Mouse (Mus musculus): Measurements from ENCODE around the gene Wipi2. TPM values are rescaled to one million over a fixed set of nuclear protein-coding genes. Genes with fewer than 3 reads are reported as not detected.

Wipi2 gene
- polyA plus RNA-seq, 1 experiment from 2014 or later = 61.2 TPM

DNA sequence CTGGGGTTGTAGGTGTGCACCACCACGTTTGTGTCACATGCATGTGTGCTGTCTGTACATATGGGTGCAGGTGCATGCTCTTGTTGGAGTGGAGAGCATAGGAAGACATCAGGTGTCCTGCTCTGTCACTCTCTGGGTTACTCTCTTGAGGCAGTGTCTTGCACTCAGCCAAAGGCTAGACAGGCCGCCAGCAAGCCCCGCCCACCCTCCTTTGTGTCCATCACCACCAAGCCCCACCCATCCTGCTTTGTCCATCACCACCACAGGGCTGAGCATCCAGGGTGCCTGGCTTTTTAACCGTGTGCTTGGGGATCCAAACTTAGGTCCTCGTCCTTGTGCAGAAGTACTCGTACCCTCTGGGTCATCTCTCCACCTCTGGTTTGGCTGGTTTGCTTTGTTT lies 68.8 kb downstream of the Wipi2 start:
- no peak overlapping the region for H3K27ac ChIP-seq (replicated peaks; ENCODE audit: low read depth, low read length)
- no peaks in the 10 kb centered on the region for H3K4me1 ChIP-seq (ENCODE audit: control insufficient read depth, insufficient read depth, low read length)
- no peak overlapping the region for H3K4me2 ChIP-seq (ENCODE audit: low read depth, low read length)
- no peak overlapping the region for H3K4me3 ChIP-seq (ENCODE audit: low read depth, low read length)
- H3K9me3 ChIP-seq (replicated peaks; ENCODE audit: control insufficient read depth, low read length) = no peaks in the 10 kb centered on the region
- H3K9ac ChIP-seq (replicated peaks; ENCODE audit: low read length) = no peak overlapping the region
- 0 out of 2 replicates have a peak, but pooled peaks have one; percentile 25 for ATAC-seq (replicated peaks; ENCODE audit: insufficient number of reproducible peaks, low FRiP score, low TSS enrichment, low read depth)
- H3K27me3 ChIP-seq (ENCODE audit: control insufficient read depth, insufficient read depth, low read length) = peaks cover 3% of the 10 kb centered on the region; the same call in 1 of the 2 replicates
- no peaks in the 10 kb centered on the region for H3K36me3 ChIP-seq (replicated peaks; ENCODE audit: control insufficient read depth, insufficient read depth, low read depth, low read length)
- DNase-seq (ENCODE audit: low spot score) = no peak
- WGBS = 30% methylated on average over 6 of the region's 6 CpGs

DNA sequence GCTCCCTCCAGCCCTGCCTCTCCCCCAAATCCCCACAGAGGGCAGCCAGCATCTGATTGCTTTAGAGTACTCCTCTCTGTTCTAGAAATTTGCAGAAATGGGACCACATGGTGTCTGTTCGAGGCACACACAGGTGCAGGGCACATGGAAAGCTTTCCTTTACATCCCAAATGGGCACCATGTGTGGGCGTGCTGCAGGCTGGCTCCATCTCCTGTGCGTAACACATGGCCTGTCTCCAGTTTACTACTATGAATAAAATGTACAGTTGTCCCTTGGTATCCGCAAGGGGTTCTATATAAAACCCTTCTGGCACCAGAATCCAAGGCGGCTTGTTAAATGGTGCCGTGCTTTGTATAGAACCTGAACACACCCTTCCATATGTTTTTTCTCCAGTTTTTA lies 69.4 kb downstream of the Wipi2 start:
- peak; percentile 8 for DNase-seq (ENCODE audit: low spot score)
- no peak overlapping the region for H3K4me3 ChIP-seq (ENCODE audit: low read depth, low read length)
- no peak overlapping the region for H3K4me2 ChIP-seq (ENCODE audit: low read depth, low read length)
- no peaks in the 10 kb centered on the region for H3K36me3 ChIP-seq (replicated peaks; ENCODE audit: control insufficient read depth, insufficient read depth, low read depth, low read length)
- H3K9me3 ChIP-seq (replicated peaks; ENCODE audit: control insufficient read depth, low read length) = no peaks in the 10 kb centered on the region
- ATAC-seq (replicated peaks; ENCODE audit: insufficient number of reproducible peaks, low FRiP score, low TSS enrichment, low read depth) = no peak
- H3K4me1 ChIP-seq (ENCODE audit: control insufficient read depth, insufficient read depth, low read length) = no peaks in the 10 kb centered on the region
- 82% methylated on average over 6 of the region's 6 CpGs for WGBS
- H3K9ac ChIP-seq (replicated peaks; ENCODE audit: low read length) = no peak overlapping the region
- H3K27ac ChIP-seq (replicated peaks; ENCODE audit: low read depth, low read length) = no peak overlapping the region
- peaks cover 3% of the 10 kb centered on the region; the same call in 1 of the 2 replicates for H3K27me3 ChIP-seq (ENCODE audit: control insufficient read depth, insufficient read depth, low read length)

DNA sequence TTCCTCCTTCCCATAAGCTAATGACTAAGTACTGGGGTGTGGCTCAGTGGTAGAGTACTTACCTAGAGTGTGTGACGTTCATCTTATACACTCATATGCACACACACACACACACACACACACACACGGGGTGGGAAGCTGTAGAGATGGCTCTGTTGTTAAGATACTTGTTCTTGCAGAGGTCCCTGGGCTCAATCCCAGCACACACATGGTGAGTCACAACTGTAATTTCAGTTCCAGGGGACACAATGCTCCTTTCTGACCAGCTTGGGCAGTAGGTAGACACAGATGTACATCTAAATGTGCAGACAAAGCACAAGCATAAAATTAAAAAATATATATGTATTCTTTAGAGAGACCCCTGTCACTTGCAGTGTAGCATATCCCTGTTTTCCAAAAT lies 70.2 kb downstream of the Wipi2 start:
- Histone ChIP-seq H3K4me2 (ENCODE audit: low read depth, low read length) (no peak overlapping the region), H3K4me3 (ENCODE audit: low read depth, low read length) (no peak overlapping the region), H3K27ac (replicated peaks; ENCODE audit: low read depth, low read length) (no peak overlapping the region), H3K27me3 (ENCODE audit: control insufficient read depth, insufficient read depth, low read length) (peaks cover 3% of the 10 kb centered on the region; the same call in 1 of the 2 replicates), H3K4me1 (ENCODE audit: control insufficient read depth, insufficient read depth, low read length) (no peaks in the 10 kb centered on the region; the same call in none of the 2 replicates), H3K9ac (replicated peaks; ENCODE audit: low read length) (no peak overlapping the region), H3K9me3 (replicated peaks; ENCODE audit: control insufficient read depth, low read length) (no peaks in the 10 kb centered on the region), H3K36me3 (replicated peaks; ENCODE audit: control insufficient read depth, insufficient read depth, low read depth, low read length) (no peaks in the 10 kb centered on the region)
- ATAC-seq (replicated peaks; ENCODE audit: insufficient number of reproducible peaks, low FRiP score, low TSS enrichment, low read depth) (no peak), DNase-seq (ENCODE audit: low spot score) (no peak)
- 69% methylated on average over 2 of the region's 2 CpGs for WGBS

DNA sequence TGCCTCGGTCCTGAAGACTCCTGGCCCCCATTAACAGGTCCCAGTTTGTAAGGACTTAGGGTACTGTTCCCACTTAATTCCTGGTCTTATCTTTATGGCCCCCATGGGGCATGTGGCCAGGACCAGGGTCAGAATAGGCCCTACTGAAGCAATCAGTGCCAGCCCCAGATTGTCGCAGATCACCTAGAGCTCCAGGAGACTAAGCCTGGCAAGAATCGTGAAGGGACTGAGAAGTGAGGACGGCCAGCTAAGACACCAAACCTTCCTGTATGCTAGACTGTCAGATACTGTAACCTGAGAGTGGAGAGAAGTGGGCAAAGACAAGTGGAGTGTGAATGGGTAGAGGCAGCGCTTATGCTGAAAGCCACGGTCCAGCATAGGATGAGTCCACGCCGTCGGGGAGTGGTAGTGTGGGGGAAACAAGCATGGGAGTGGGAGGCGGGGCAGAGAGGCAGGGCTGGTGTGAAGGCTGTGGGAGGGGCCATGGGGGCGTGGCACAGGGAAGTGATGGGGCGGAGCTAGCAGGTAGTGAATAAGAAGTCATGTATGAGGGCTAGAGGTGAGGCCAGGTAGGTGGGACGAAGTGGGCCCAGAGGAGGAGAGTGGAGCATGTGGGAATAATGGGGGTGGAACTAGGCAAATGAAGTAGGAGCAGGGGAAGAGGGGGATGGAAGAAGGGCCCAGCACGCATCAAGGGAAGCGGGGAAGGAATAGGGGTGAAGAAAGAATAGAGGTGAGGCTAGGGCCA lies 73.5 kb downstream of the Wipi2 start:
- Histone ChIP-seq H3K4me3 (ENCODE audit: low read depth, low read length) (no peak overlapping the region), H3K4me1 (ENCODE audit: control insufficient read depth, insufficient read depth, low read length) (no peaks in the 10 kb centered on the region; the same call in none of the 2 replicates), H3K36me3 (replicated peaks; ENCODE audit: control insufficient read depth, insufficient read depth, low read depth, low read length) (no peaks in the 10 kb centered on the region), H3K27ac (replicated peaks; ENCODE audit: low read depth, low read length) (no peak overlapping the region), H3K9me3 (replicated peaks; ENCODE audit: control insufficient read depth, low read length) (no peaks in the 10 kb centered on the region), H3K4me2 (ENCODE audit: low read depth, low read length) (no peak overlapping the region; the same call in 1 of the 2 replicates), H3K27me3 (ENCODE audit: control insufficient read depth, insufficient read depth, low read length) (peaks cover 5% of the 10 kb centered on the region; the same call in 1 of the 2 replicates), H3K9ac (replicated peaks; ENCODE audit: low read length) (no peak overlapping the region)
- DNase-seq (ENCODE audit: low spot score) (no peak), ATAC-seq (replicated peaks; ENCODE audit: insufficient number of reproducible peaks, low FRiP score, low TSS enrichment, low read depth) (no peak)
- 10% methylated on average over 15 of the region's 15 CpGs for WGBS

GRCm38 (mm10) chr5:142701651-142702510 lies 74.4 kb downstream of the Wipi2 start:
- peak overlapping the region; percentile 96 for H3K4me2 ChIP-seq (ENCODE audit: low read depth, low read length)
- H3K27ac ChIP-seq (replicated peaks; ENCODE audit: low read depth, low read length) = no peak overlapping the region
- peak overlapping the region; percentile 75 for H3K9ac ChIP-seq (replicated peaks; ENCODE audit: low read length)
- DNase-seq (ENCODE audit: low spot score) (peak; percentile 79), ATAC-seq (replicated peaks; ENCODE audit: insufficient number of reproducible peaks, low FRiP score, low TSS enrichment, low read depth) (peak; percentile 92)
- WGBS = 1% methylated on average over 48 of the region's 72 CpGs
- H3K9me3 ChIP-seq (replicated peaks; ENCODE audit: control insufficient read depth, low read length) = no peaks in the 10 kb centered on the region
- H3K4me3 ChIP-seq (ENCODE audit: low read depth, low read length) = peak overlapping the region; percentile 66
- H3K27me3 ChIP-seq (ENCODE audit: control insufficient read depth, insufficient read depth, low read length) = peaks cover 5% of the 10 kb centered on the region; the same call in 1 of the 2 replicates
- H3K4me1 ChIP-seq (ENCODE audit: control insufficient read depth, insufficient read depth, low read length) = no peaks in the 10 kb centered on the region; the same call in none of the 2 replicates
- H3K36me3 ChIP-seq (replicated peaks; ENCODE audit: control insufficient read depth, insufficient read depth, low read depth, low read length) = no peaks in the 10 kb centered on the region

GRCm38 (mm10) chr5:142702511-142703138 lies 75.1 kb downstream of the Wipi2 start:
- no peak for ATAC-seq (replicated peaks; ENCODE audit: insufficient number of reproducible peaks, low FRiP score, low TSS enrichment, low read depth)

DNA sequence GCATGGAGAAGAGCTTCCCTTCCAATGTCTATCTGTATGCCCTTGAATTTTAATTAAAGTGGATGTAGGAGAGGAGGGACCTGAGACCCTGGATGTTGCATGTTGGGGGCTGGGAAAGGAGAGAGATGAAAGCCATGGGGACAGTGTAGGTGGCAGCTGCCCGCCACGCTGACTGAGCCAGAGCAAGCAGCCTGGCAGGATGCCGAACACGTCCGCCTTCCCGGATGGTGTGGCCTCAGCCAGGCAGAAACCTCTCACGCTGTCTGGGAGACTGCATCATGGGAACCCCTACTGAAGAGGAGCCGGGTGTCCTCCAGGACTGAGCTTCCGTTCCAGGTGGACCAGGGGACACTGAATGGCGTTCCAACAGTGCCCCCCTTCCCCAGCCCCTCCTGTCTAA lies 76.1 kb downstream of the Wipi2 start:
- no peak overlapping the region for H3K4me3 ChIP-seq (ENCODE audit: low read depth, low read length)
- no peaks in the 10 kb centered on the region for H3K9me3 ChIP-seq (replicated peaks; ENCODE audit: control insufficient read depth, low read length)
- no peak overlapping the region for H3K4me2 ChIP-seq (ENCODE audit: low read depth, low read length)
- H3K27me3 ChIP-seq (ENCODE audit: control insufficient read depth, insufficient read depth, low read length) = peaks cover 5% of the 10 kb centered on the region; the same call in 1 of the 2 replicates
- H3K36me3 ChIP-seq (replicated peaks; ENCODE audit: control insufficient read depth, insufficient read depth, low read depth, low read length) = no peaks in the 10 kb centered on the region
- WGBS = 86% methylated on average over 10 of the region's 10 CpGs
- DNase-seq (ENCODE audit: low spot score) (no peak), ATAC-seq (replicated peaks; ENCODE audit: insufficient number of reproducible peaks, low FRiP score, low TSS enrichment, low read depth) (no peak)
- H3K9ac ChIP-seq (replicated peaks; ENCODE audit: low read length) = no peak overlapping the region
- no peaks in the 10 kb centered on the region; the same call in none of the 2 replicates for H3K4me1 ChIP-seq (ENCODE audit: control insufficient read depth, insufficient read depth, low read length)
- no peak overlapping the region for H3K27ac ChIP-seq (replicated peaks; ENCODE audit: low read depth, low read length)

More at GRCm38 (mm10) chr5:142702511-142703138, 75.1 kb downstream of the Wipi2 start:
- Histone ChIP-seq H3K27me3 (ENCODE audit: control insufficient read depth, insufficient read depth, low read length) (peaks cover 5% of the 10 kb centered on the region; the same call in 1 of the 2 replicates), H3K27ac (replicated peaks; ENCODE audit: low read depth, low read length) (no peak overlapping the region), H3K4me3 (ENCODE audit: low read depth, low read length) (peak overlapping the region; percentile 66), H3K36me3 (replicated peaks; ENCODE audit: control insufficient read depth, insufficient read depth, low read depth, low read length) (no peaks in the 10 kb centered on the region), H3K4me2 (ENCODE audit: low read depth, low read length) (peak overlapping the region; percentile 96), H3K4me1 (ENCODE audit: control insufficient read depth, insufficient read depth, low read length) (no peaks in the 10 kb centered on the region; the same call in none of the 2 replicates), H3K9me3 (replicated peaks; ENCODE audit: control insufficient read depth, low read length) (no peaks in the 10 kb centered on the region), H3K9ac (replicated peaks; ENCODE audit: low read length) (peak overlapping the region; percentile 75)
- WGBS = 25% methylated on average over 18 of the region's 18 CpGs
- DNase-seq (ENCODE audit: low spot score) = no peak
